Mouse (Mus musculus) kidney, embryonic 14.5 days (tissue): Measurements from ENCODE around the gene 4930572O03Rik. TPM values are rescaled to one million over a fixed set of nuclear protein-coding genes. Genes with fewer than 3 reads are reported as not detected.
"Not testable (repeated sequence)": the region's sequence is repeated elsewhere in the genome, so short reads cannot be mapped to it uniquely, and the experiment has no call there.

Source experiments
- ATAC-seq: fragments of 200-750 bp; cut with Nextera tagmentation; 2 replicates; pipeline ENCODE4 v1.8.0; 2017; ENCODE audit warnings: moderate number of reproducible peaks, mild to moderate bottlenecking, moderate TSS enrichment, moderate library complexity; ENCODE audit not compliant: low FRiP score, low TSS enrichment
- H3K27ac ChIP-seq: fragments of 300-500 bp; sonication (generic); 2 replicates; pipeline ENCODE4 v1.5.1; 2014; ENCODE audit warnings: low read depth, mild to moderate bottlenecking, low read length, moderate library complexity, mixed read lengths
- H3K27me3 ChIP-seq: fragments of 300-500 bp; sonication (generic); 2 replicates; pipeline ENCODE4 v1.6.1; 2014; ENCODE audit warnings: mild to moderate bottlenecking, low read length; ENCODE audit not compliant: control insufficient read depth, insufficient read depth
- H3K36me3 ChIP-seq: fragments of 300-500 bp; sonication (generic); 2 replicates; pipeline ENCODE4 v1.6.1; 2014; ENCODE audit warnings: low read length, mixed read lengths; ENCODE audit not compliant: control insufficient read depth, insufficient read depth
- H3K4me1 ChIP-seq: fragments of 300-500 bp; sonication (generic); 2 replicates; pipeline ENCODE4 v1.6.1; 2014; ENCODE audit warnings: low read length, mixed read lengths; ENCODE audit not compliant: control insufficient read depth, insufficient read depth
- H3K4me2 ChIP-seq: fragments of 300-500 bp; sonication (generic); replicated peaks from 2 replicates; pipeline ENCODE4 v1.6.1; 2014; ENCODE audit warnings: low read depth, mild to moderate bottlenecking, low read length
- H3K4me3 ChIP-seq: fragments of 300-500 bp; sonication (generic); 2 replicates; pipeline ENCODE4 v1.5.1; 2014; ENCODE audit warnings: mild to moderate bottlenecking, low read length
- H3K9ac ChIP-seq: fragments of 300-500 bp; sonication (generic); 2 replicates; pipeline ENCODE4 v1.6.1; 2014; ENCODE audit warnings: low read depth, mild to moderate bottlenecking, low read length, moderate library complexity
- H3K9me3 ChIP-seq: fragments of 300-500 bp; sonication (generic); 2 replicates; pipeline ENCODE4 v1.6.1; 2016; ENCODE audit warnings: low read length; ENCODE audit not compliant: control insufficient read depth
- WGBS: fragments of 180-500 bp; shearing (Covaris S2); extraction: QIAGEN DNeasy Blood & Tissue Kit; methylation state at CpG from one replicate; pipeline ENCODE4 v1.1.7; 2014; 5-methylcytosine and 5-hydroxymethylcytosine counted together
- polyA plus RNA-seq: library from polyadenylated mRNA; unstranded; fragments of >200 nt; fragmentation: Nextera tagmentation; extraction: Ambion mirVana; gene quantifications from 2 replicates; pipeline ENCODE4 v1.2.1, GENCODE M21; 2014

The 4930572O03Rik gene
- not detected in 2 replicates for polyA plus RNA-seq

DNA sequence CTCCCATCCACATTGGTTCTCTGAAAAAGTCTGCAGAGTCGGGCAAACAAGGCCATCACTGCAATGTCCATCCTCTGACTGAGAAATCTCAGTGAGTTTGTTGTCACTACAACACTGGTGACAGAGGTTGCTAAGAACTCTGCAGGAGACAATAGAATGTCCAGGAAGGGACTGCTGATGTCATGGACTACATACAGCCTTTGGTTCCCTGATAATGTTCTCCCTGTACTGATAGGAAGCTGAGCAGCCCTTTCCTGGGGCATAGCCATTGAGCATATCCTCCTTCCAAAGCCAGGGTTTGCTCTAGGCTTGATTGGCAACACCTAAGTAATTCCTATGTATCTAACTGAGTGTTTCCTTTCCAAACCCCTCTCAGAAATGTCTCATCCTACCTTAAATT, at the start of gene 4930572O03Rik:
Gene 4930572O03Rik (minus strand): TSS at position 101 of the 400 bp plus-strand sequence.
- not testable (repeated sequence) for H3K36me3 ChIP-seq, H3K4me3 ChIP-seq, ATAC-seq, H3K4me2 ChIP-seq, H3K27me3 ChIP-seq, H3K9me3 ChIP-seq, H3K9ac ChIP-seq, H3K4me1 ChIP-seq, H3K27ac ChIP-seq
- 79% methylated on average over 1 of the region's 1 CpGs for WGBS

DNA sequence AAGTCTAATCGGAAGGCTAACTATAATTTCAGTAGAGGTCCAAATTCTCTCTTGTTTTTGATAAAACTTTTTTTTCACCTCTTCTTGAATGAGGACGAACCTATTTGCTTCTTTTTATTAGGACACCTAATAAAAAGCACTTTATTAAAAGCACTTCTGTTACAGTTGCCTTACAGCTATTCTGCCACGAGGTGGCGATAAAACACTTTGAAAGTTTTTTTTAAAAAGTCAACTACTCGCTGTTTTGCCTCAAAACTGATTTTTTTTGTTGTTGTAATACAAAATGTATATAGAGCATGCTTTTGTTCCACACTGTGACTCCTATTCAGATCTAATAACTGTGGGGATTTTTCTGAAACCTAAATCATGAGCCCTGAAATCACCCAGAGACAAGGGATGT, 46.0 kb upstream of the 4930572O03Rik start:
- H3K36me3 ChIP-seq, H3K27ac ChIP-seq, H3K27me3 ChIP-seq, H3K4me1 ChIP-seq, H3K4me3 ChIP-seq, H3K9me3 ChIP-seq, H3K9ac ChIP-seq, H3K4me2 ChIP-seq, ATAC-seq: not testable (repeated sequence)
- 25% methylated on average over 5 of the region's 5 CpGs for WGBS

DNA sequence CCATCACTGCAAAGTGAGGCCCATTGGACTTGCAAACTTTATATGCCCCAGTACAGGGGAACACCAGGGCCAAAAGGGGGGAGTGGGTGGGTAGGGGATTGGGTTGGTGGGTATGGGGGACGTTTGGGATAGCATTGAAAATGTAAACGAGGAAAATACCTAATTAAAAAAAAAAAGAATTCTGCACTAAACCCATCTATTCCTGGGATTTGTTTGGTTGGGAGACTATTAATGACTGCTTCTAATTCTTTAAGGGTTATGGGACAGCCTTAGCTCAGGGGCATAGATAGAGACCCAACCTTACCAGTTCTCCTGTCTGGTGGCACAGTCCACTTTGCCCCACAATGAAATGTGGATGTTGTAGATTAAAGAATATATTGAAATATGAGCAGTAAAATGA, 40.9 kb upstream of the 4930572O03Rik start:
- not testable (repeated sequence) for H3K9me3 ChIP-seq, H3K4me2 ChIP-seq, H3K27me3 ChIP-seq, H3K4me3 ChIP-seq, H3K9ac ChIP-seq, ATAC-seq, H3K36me3 ChIP-seq, H3K4me1 ChIP-seq, H3K27ac ChIP-seq
- 42% methylated on average over 2 of the region's 2 CpGs for whole genome bisulfite sequencing

DNA sequence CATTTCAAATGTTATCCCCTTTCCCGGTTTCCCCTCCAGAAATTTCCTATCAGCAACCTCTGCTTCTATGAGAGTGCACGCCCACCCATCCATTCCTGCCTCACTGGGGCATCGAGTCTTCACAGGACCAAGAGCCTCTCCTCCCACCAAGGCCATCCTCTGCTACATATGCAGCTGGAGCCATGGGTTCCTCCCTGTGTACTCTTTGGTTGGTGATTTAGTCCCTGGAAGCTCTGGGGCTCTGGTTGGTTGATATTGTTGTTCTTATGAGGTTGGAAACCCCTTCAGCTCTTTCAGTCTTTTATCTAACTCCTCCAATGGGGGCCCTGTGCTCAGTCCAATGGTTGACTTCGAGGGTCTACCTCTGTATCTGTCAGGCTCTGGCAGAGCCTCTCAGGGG, 35.0 kb upstream of the 4930572O03Rik start:
- peaks cover 10% of the 10 kb centered on the region for H3K9me3 ChIP-seq
- not testable (repeated sequence) for H3K36me3 ChIP-seq, ATAC-seq, H3K4me2 ChIP-seq, H3K4me3 ChIP-seq, H3K27ac ChIP-seq, H3K27me3 ChIP-seq, H3K9ac ChIP-seq, H3K4me1 ChIP-seq
- WGBS: 81% methylated on average over 4 of the region's 4 CpGs

DNA sequence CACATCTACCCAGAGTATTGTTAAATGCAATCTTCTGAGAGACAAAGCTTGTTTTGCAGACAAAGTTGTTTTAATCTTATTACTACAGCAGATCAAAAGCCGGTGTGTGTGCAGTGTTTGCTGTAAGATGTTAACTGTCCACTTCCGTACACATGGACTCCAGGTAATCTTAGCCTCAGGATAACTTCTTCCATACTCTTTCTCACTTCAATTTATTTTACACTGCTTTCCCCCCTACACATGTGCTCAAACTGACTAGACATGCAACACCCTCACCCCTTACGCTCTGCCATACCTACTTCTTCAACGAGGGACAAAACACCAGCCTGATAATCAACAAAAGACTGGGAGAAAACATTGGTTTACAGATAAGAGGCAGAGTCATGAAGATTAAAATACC, 34.0 kb upstream of the 4930572O03Rik start:
- ATAC-seq, H3K27ac ChIP-seq, H3K27me3 ChIP-seq, H3K36me3 ChIP-seq, H3K4me3 ChIP-seq, H3K4me2 ChIP-seq, H3K4me1 ChIP-seq, H3K9ac ChIP-seq: not testable (repeated sequence)
- 74% methylated on average over 4 of the region's 4 CpGs for WGBS
- peaks cover 10% of the 10 kb centered on the region for H3K9me3 ChIP-seq

DNA sequence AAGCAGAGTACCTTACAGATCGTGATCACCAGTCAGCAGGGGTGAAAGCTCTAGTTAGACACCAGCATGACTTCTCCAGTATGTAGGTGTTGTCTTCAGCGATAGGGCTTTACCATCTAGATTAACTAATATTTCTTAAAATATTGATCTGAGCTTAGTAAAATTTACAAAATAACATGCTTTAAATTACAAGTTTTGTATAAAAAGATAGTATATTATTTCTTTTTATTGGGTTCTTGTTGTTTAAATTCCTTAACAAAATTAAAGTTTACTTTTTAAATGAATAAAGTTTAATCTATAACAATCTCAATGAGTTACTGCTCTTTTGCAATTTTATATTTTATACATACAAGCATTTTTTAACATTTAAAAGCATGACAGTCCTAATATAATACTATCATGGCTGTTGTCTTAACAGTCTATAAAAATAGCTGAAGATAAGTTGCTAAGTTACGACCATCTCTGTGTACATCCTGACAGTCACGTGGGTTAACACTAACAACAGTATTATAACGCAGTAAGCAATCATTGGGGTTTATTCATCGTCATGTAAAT, 32.9 kb upstream of the 4930572O03Rik start:
- WGBS: 77% methylated on average over 6 of the region's 6 CpGs
- ATAC-seq: peak; percentile 92

DNA sequence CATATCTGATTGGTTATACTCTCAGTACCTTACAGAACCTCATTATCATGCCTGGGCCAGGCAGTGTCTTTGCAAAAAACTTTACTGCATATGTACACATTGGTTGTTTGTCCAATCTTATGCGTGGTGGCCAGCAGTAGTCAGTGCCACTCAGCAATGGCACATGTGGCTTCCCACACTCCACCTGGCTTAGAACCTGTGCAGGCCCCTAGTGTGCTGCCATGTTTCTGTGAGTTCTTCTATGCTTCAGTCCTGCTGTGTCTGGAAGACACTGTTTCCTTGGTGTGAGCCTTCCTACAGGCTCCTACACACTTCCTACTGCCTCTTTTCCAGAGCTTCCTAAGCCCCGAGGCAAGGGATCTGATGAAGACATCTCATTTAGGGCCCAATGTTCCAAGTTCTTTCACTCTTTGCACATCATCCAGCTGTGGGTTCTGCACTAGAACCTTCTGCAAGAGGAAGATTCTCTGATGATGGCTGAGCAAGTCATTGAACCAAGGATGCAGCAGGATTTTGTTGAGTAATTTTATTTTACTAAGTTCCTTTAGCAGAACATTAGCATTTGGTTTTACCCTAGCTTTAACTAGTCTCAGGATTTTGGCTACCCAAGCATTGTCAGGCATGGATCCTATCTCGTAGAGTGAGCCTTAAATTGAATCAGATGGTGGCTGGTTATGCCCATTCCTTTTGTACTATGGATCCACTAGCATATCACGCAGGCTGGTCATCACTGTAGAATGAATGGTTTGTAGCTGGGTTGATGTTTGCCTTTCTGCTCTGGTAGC, 32.2 kb upstream of the 4930572O03Rik start:
- H3K36me3 ChIP-seq, H3K4me1 ChIP-seq, H3K9ac ChIP-seq, H3K4me3 ChIP-seq, H3K27ac ChIP-seq, H3K4me2 ChIP-seq, H3K27me3 ChIP-seq: not testable (repeated sequence)
- peak; percentile 82 for ATAC-seq
- WGBS: 65% methylated on average over 4 of the region's 4 CpGs
- peaks cover 12% of the 10 kb centered on the region for H3K9me3 ChIP-seq

More for the DNA sequence above, 32.9 kb upstream of the 4930572O03Rik start:
- not testable (repeated sequence) for H3K4me1 ChIP-seq, H3K27me3 ChIP-seq, H3K9ac ChIP-seq, H3K36me3 ChIP-seq, H3K4me3 ChIP-seq, H3K27ac ChIP-seq, H3K4me2 ChIP-seq
- H3K9me3 ChIP-seq: peaks cover 12% of the 10 kb centered on the region

DNA sequence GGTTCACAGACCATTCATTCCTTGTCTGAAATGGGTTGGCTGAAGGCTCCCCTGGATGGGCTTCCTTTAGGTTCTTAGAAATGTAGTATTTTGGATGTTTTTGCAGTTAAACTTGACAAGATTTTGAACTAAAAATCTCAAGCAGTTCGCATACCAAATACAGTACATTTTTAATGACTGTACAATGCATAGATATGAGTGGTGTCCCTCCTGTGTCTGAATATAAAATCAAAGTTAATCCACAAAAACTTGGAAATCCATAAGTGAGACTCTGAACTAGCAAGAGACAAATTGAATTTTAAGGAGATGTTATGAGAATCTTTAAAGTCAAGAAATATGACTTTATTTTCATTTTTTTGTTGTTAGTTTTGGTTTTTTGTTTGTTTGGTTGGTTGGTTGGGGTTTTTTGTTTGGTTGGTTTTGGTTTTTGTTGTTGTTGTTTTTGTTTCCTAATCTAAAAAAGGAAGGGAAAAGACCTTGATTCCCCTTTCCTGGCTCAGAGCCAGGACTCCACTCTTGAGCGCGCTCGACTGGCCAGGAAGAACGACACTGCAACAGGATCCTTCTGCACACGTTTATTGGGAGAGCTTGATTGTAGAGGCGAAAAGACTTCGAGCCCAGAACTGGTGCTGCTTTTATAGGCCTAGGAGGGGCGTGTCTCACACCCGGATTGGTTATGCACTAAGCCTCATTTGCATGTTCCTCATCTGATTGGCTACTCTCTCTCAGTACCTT, 24.6 kb upstream of the 4930572O03Rik start:
- not testable (repeated sequence) for H3K4me1 ChIP-seq, H3K27ac ChIP-seq, H3K9me3 ChIP-seq, H3K9ac ChIP-seq, H3K36me3 ChIP-seq, H3K4me3 ChIP-seq, H3K4me2 ChIP-seq, H3K27me3 ChIP-seq
- 81% methylated on average over 7 of the region's 10 CpGs for WGBS
- ATAC-seq: 0 out of 2 replicates have a peak, but pooled peaks have one; percentile 72
